Mouse (Mus musculus) intestine, embryonic 15.5 days (tissue): ENCODE data around the gene St6galnac3. TPM values are rescaled to one million over a fixed set of nuclear protein-coding genes. Genes with fewer than 3 reads are reported as not detected.

Experiments used
- ATAC-seq: fragments of 200-750 bp; cut with Nextera tagmentation; 2 replicates; pipeline ENCODE4 v1.8.0; 2017; ENCODE audit warnings: moderate TSS enrichment, moderate library complexity
- H3K27ac ChIP-seq: fragments of 300-500 bp; sonication (generic); 2 replicates; pipeline ENCODE4 v1.5.1; 2015; ENCODE audit warnings: mild to moderate bottlenecking, inconsistent platforms
- H3K27me3 ChIP-seq: fragments of 300-500 bp; sonication (generic); replicated peaks from 2 replicates; pipeline ENCODE4 v1.6.1; 2015; ENCODE audit warnings: inconsistent platforms
- H3K36me3 ChIP-seq: fragments of 300-500 bp; sonication (generic); 2 replicates; pipeline ENCODE4 v1.6.1; 2015; ENCODE audit warnings: inconsistent platforms
- H3K4me1 ChIP-seq: fragments of 300-500 bp; sonication (generic); replicated peaks from 2 replicates; pipeline ENCODE4 v1.6.1; 2015; ENCODE audit warnings: inconsistent platforms
- H3K4me2 ChIP-seq: fragments of 300-500 bp; sonication (generic); replicated peaks from 2 replicates; pipeline ENCODE4 v1.6.1; 2015; ENCODE audit warnings: mild to moderate bottlenecking, inconsistent platforms
- H3K4me3 ChIP-seq: fragments of 300-500 bp; sonication (generic); replicated peaks from 2 replicates; pipeline ENCODE4 v1.5.1; 2015; ENCODE audit warnings: inconsistent platforms
- H3K9ac ChIP-seq: fragments of 300-500 bp; sonication (generic); 2 replicates; pipeline ENCODE4 v1.6.1; 2015; ENCODE audit warnings: inconsistent platforms
- H3K9me3 ChIP-seq: fragments of 300-500 bp; sonication (generic); 2 replicates; pipeline ENCODE4 v1.6.1; 2016; ENCODE audit warnings: inconsistent platforms
- WGBS: fragments of 180-500 bp; shearing (Covaris S2); methylation state at CpG from one replicate; pipeline ENCODE4 v1.1.7; 2015; 5-methylcytosine and 5-hydroxymethylcytosine counted together
- polyA plus RNA-seq: library from polyadenylated mRNA; unstranded; fragments of >200 nt; fragmentation: Nextera tagmentation; extraction: Ambion mirVana; gene quantifications from 2 replicates; pipeline ENCODE4 v1.2.1, GENCODE M21; 2015

Gene St6galnac3
- polyA plus RNA-seq, 1 experiment from 2014 or later: 34.5 TPM

DNA sequence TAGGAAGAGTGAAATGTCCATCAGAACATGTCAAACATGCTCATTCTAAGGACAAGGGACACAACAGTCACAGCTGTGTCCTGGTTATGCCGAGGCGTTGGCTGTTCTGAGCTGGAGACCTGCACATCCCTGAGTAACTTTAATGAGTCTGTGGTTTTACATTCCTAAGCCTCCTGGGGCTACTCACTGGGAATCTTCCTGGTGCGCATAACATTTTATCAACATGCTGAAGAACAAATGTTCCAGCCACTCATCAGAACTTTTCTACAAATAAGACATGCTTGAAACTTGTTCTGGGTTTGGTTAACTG, 370.0 kb downstream of the St6galnac3 start:
- ATAC-seq: no peak
- no peak overlapping the region for H3K4me2 ChIP-seq
- no peak overlapping the region for H3K4me3 ChIP-seq
- H3K36me3 ChIP-seq: no peaks in the 10 kb centered on the region
- H3K9ac ChIP-seq: no peak overlapping the region
- H3K27ac ChIP-seq: no peak overlapping the region
- H3K27me3 ChIP-seq: no peaks in the 10 kb centered on the region
- H3K4me1 ChIP-seq: no peaks in the 10 kb centered on the region
- 74% methylated on average over 3 of the region's 3 CpGs for WGBS
- no peaks in the 10 kb centered on the region for H3K9me3 ChIP-seq

GRCm38 (mm10) chr3:153354186-153354987, 370.6 kb downstream of the St6galnac3 start:
- Histone ChIP-seq H3K4me3 (no peak overlapping the region), H3K27me3 (no peaks in the 10 kb centered on the region), H3K27ac (no peak overlapping the region), H3K4me2 (no peak overlapping the region), H3K36me3 (no peaks in the 10 kb centered on the region), H3K9me3 (no peaks in the 10 kb centered on the region), H3K9ac (no peak overlapping the region), H3K4me1 (no peaks in the 10 kb centered on the region)
- 86% methylated on average over 6 of the region's 6 CpGs for WGBS
- ATAC-seq: no peak; the same call in 1 of the 2 replicates

- H3K27me3 ChIP-seq: no peaks in the 10 kb centered on the region
- peak; percentile 92 for ATAC-seq
- no peaks in the 10 kb centered on the region for H3K9me3 ChIP-seq
- H3K36me3 ChIP-seq: no peaks in the 10 kb centered on the region
- no peak overlapping the region for H3K9ac ChIP-seq
- no peaks in the 10 kb centered on the region for H3K4me1 ChIP-seq
- WGBS: 83% methylated on average over 16 of the region's 16 CpGs
- no peak overlapping the region for H3K4me2 ChIP-seq
- no peak overlapping the region for H3K27ac ChIP-seq
- H3K4me3 ChIP-seq: no peak overlapping the region
These were observed 371.5 kb downstream of the St6galnac3 start for GRCm38 (mm10) chr3:153353313-153354103.

- no peak overlapping the region for H3K9ac ChIP-seq
- H3K27ac ChIP-seq: no peak overlapping the region
- no peaks in the 10 kb centered on the region for H3K4me1 ChIP-seq
- no peaks in the 10 kb centered on the region for H3K27me3 ChIP-seq
- no peak overlapping the region for H3K4me2 ChIP-seq
- no peaks in the 10 kb centered on the region for H3K9me3 ChIP-seq
- no peak overlapping the region for H3K4me3 ChIP-seq
- ATAC-seq: no peak
- 77% methylated on average over 10 of the region's 10 CpGs for WGBS
- H3K36me3 ChIP-seq: no peaks in the 10 kb centered on the region
These were observed 375.0 kb downstream of the St6galnac3 start for GRCm38 (mm10) chr3:153349981-153350380.

DNA sequence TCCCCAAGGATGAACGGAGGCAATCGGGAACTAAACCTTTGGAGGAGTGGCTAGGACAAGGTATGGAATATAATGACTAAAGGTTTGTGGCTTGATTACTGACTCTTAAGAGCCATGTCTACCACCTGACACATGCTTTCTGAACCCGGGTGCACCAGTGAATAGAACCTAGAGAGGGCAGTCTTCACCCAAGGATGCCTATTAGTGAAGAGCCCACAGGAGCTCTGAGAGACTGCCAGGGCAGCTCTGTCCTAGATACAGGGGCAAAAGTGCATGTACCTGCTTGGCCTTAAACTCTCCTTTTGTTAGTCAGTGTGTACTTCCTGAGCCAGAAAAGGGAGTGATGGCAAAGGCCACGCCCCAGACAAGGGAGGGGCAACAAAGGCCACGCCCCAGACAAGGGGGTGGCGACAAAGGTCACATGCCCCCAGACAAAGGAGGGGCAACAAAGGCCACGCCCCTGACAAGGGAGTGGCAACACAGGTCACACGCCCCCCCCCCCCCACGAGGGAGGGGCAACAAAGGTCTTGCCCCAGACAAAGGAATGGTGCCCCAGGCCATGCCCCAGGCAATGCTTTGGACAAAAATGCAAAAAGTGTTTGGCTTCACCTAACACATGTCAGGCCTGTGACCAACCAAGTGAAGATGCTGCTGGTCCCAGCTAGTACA, 376.0 kb downstream of the St6galnac3 start:
- Histone ChIP-seq H3K4me3 (no peak overlapping the region), H3K9me3 (no peaks in the 10 kb centered on the region), H3K4me1 (no peaks in the 10 kb centered on the region), H3K27ac (no peak overlapping the region), H3K27me3 (no peaks in the 10 kb centered on the region), H3K36me3 (no peaks in the 10 kb centered on the region), H3K4me2 (no peak overlapping the region), H3K9ac (no peak overlapping the region)
- ATAC-seq: peak; percentile 28; the same call in 1 of the 2 replicates
- WGBS: 85% methylated on average over 9 of the region's 9 CpGs

- Histone ChIP-seq H3K36me3 (no peaks in the 10 kb centered on the region), H3K4me2 (no peak overlapping the region), H3K4me1 (no peaks in the 10 kb centered on the region), H3K9ac (no peak overlapping the region), H3K27me3 (no peaks in the 10 kb centered on the region), H3K27ac (no peak overlapping the region), H3K9me3 (no peaks in the 10 kb centered on the region), H3K4me3 (no peak overlapping the region)
- WGBS: 81% methylated on average over 5 of the region's 5 CpGs
- ATAC-seq: no peak
These were observed 380.0 kb downstream of the St6galnac3 start for GRCm38 (mm10) chr3:153344979-153345378.

DNA sequence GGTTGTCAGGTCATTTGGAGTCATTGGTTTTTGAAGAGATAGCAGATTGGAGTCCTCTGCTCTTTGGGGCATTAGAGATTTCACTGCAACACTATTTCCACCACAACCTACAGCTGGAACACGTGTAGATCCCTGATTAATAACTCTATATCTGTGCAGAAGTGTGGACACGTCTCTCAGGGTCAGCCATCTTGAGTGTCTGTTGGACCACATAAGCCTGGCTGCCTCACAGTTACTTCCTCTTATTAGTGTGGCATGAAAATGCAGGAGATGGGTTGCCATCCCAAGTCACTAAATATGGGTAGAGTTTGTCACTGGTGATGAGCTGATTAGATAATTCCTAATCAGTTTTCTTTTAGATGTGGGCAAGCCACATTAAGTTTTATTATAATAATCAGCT, 385.0 kb downstream of the St6galnac3 start:
- Histone ChIP-seq H3K27me3 (no peaks in the 10 kb centered on the region), H3K4me2 (no peak overlapping the region), H3K9me3 (no peaks in the 10 kb centered on the region), H3K4me1 (no peaks in the 10 kb centered on the region), H3K36me3 (no peaks in the 10 kb centered on the region), H3K9ac (no peak overlapping the region), H3K27ac (no peak overlapping the region), H3K4me3 (no peak overlapping the region)
- ATAC-seq: no peak
- 65% methylated on average over 2 of the region's 2 CpGs for WGBS

DNA sequence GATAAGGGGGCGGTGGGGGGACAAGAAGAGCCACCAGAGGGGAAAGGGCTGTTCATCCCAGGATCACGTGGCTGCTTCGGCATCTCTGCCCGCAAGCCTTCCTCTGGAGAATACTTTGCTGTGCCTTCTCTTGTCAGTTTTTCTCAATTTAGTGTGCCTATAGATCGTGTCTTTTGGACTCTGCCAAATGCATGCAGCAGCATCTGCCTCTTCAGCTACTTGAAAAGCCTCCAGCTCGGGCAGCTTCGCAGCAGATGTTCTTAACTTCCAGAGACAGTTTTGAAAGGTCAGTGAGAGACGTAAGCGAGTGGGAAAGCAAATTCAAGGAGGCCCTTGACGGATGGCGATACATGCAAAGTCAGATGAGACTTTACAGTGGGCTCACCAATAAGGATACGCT, 385.9 kb downstream of the St6galnac3 start:
- Histone ChIP-seq H3K4me2 (no peak overlapping the region), H3K9me3 (no peaks in the 10 kb centered on the region), H3K27ac (no peak overlapping the region), H3K4me3 (no peak overlapping the region), H3K27me3 (no peaks in the 10 kb centered on the region), H3K36me3 (no peaks in the 10 kb centered on the region), H3K4me1 (0 out of 2 replicates have a peak, but pooled peaks cover under 1% of the 10 kb centered on the region), H3K9ac (no peak overlapping the region)
- 62% methylated on average over 12 of the region's 12 CpGs for WGBS
- ATAC-seq: no peak

GRCm38 (mm10) chr3:153337779-153338178, 387.2 kb downstream of the St6galnac3 start:
- WGBS: 93% methylated on average over 3 of the region's 3 CpGs
- no peaks in the 10 kb centered on the region for H3K36me3 ChIP-seq
- ATAC-seq: no peak

DNA sequence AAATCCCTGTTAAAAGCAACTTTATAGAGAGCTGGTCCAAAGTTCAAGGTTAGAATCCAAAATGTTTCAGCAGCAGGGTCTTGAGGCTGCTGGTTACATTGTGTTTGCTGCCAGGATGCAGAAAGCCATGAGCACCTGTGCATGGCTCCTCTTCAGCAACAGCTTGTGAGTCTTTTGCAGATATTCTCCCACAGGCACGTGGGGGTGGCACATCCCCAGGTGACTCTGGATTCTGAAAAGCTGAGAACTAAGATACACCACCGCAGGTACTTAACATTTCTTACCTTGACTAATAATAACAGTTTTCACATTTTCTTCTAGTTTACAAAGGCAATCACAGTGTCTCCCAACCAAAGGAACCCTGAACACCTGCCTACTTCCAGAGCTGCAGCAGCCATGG, 387.8 kb downstream of the St6galnac3 start:
- no peaks in the 10 kb centered on the region for H3K9me3 ChIP-seq
- no peak overlapping the region for H3K9ac ChIP-seq
- H3K36me3 ChIP-seq: no peaks in the 10 kb centered on the region
- H3K4me3 ChIP-seq: no peak overlapping the region
- H3K27me3 ChIP-seq: no peaks in the 10 kb centered on the region
- no peak overlapping the region for H3K27ac ChIP-seq
- 85% methylated on average over 2 of the region's 2 CpGs for WGBS
- 0 out of 2 replicates have a peak, but pooled peaks cover 2% of the 10 kb centered on the region for H3K4me1 ChIP-seq
- no peak for ATAC-seq
- H3K4me2 ChIP-seq: no peak overlapping the region

More at GRCm38 (mm10) chr3:153337779-153338178, 387.2 kb downstream of the St6galnac3 start:
- Histone ChIP-seq H3K27ac (no peak overlapping the region), H3K9me3 (no peaks in the 10 kb centered on the region), H3K9ac (no peak overlapping the region), H3K27me3 (no peaks in the 10 kb centered on the region), H3K4me2 (no peak overlapping the region), H3K4me3 (no peak overlapping the region), H3K4me1 (0 out of 2 replicates have a peak, but pooled peaks cover 2% of the 10 kb centered on the region)

GRCm38 (mm10) chr3:153334152-153334825, 390.7 kb downstream of the St6galnac3 start:
- 53% methylated on average over 5 of the region's 5 CpGs for WGBS
- ATAC-seq: no peak
- H3K9ac ChIP-seq: no peak overlapping the region
- no peak overlapping the region for H3K27ac ChIP-seq
- H3K4me1 ChIP-seq: 0 out of 2 replicates have a peak, but pooled peaks cover 2% of the 10 kb centered on the region
- no peaks in the 10 kb centered on the region for H3K27me3 ChIP-seq
- no peaks in the 10 kb centered on the region for H3K36me3 ChIP-seq
- H3K4me3 ChIP-seq: no peak overlapping the region
- H3K4me2 ChIP-seq: no peak overlapping the region
- no peaks in the 10 kb centered on the region for H3K9me3 ChIP-seq

DNA sequence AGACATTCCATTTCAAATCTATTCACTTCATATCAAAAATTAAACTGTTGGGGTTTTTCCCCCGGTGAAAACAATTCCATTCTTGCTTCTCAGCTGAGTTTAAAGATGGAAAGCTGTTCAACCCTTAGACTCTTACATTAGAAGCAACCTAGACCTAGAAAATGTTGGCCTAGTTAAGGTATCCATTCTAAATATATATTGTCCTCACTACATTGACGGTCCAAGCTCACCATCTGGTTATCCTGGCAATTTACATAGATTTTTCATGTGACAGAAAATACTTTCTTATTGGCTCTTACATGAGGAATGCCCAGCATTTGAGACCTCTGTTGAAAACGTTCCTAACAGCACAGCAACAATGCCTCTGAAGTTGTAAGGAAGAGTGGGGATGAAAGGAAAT, 400.7 kb downstream of the St6galnac3 start:
- ATAC-seq: no peak
- 71% methylated on average over 3 of the region's 3 CpGs for WGBS
- H3K9ac ChIP-seq: no peak overlapping the region
- no peak overlapping the region for H3K27ac ChIP-seq
- H3K27me3 ChIP-seq: no peaks in the 10 kb centered on the region
- H3K36me3 ChIP-seq: no peaks in the 10 kb centered on the region
- H3K4me2 ChIP-seq: no peak overlapping the region
- H3K4me1 ChIP-seq: no peaks in the 10 kb centered on the region
- no peaks in the 10 kb centered on the region for H3K9me3 ChIP-seq
- no peak overlapping the region for H3K4me3 ChIP-seq
